Mouse (Mus musculus) thymus, postnatal 25 days (tissue): Measurements from ENCODE around the gene Smtnl1.

ENCODE experiments used
- DNase-seq: peaks from one replicate; pipeline ENCODE4 v3.0.0; 2022

Smtnl1 gene

GRCm38 (mm10) chr2:84790418-84790817, 32.0 kb downstream of the Smtnl1 start:
- no peak for DNase-seq

GRCm38 (mm10) chr2:84788316-84788715, 34.1 kb downstream of the Smtnl1 start:
- no peak for DNase-seq

GRCm38 (mm10) chr2:84783840-84784566, 38.4 kb downstream of the Smtnl1 start:
- no peak for DNase-seq

- no peak for DNase-seq
These were observed 39.1 kb downstream of the Smtnl1 start for GRCm38 (mm10) chr2:84783315-84783714.

- peak; percentile 55 for DNase-seq
These were observed 43.2 kb downstream of the Smtnl1 start for GRCm38 (mm10) chr2:84779210-84779609.

GRCm38 (mm10) chr2:84777706-84778105, 44.7 kb downstream of the Smtnl1 start:
- no peak for DNase-seq

- no peak for DNase-seq
These were observed 46.8 kb downstream of the Smtnl1 start for GRCm38 (mm10) chr2:84775665-84776064.

- DNase-seq, result no peak
These were observed 47.2 kb downstream of the Smtnl1 start, which contains the start of gene Serping1 for GRCm38 (mm10) chr2:84775241-84775640. Gene Serping1 (minus strand): TSS chr2:84775444.

- DNase-seq, result no peak
These were observed 47.7 kb downstream of the Smtnl1 start for GRCm38 (mm10) chr2:84774751-84775150.

GRCm38 (mm10) chr2:84773195-84773594, 49.3 kb downstream of the Smtnl1 start:
- DNase-seq, result no peak

- no peak for DNase-seq
These were observed 50.0 kb downstream of the Smtnl1 start for GRCm38 (mm10) chr2:84772454-84772853.

GRCm38 (mm10) chr2:84770501-84770900, 52.0 kb downstream of the Smtnl1 start:
- no peak for DNase-seq

- DNase-seq, result no peak
These were observed 59.6 kb downstream of the Smtnl1 start for GRCm38 (mm10) chr2:84762818-84763217.

GRCm38 (mm10) chr2:84762295-84762694, 60.2 kb downstream of the Smtnl1 start:
- no peak for DNase-seq

GRCm38 (mm10) chr2:84761840-84762239, 60.6 kb downstream of the Smtnl1 start:
- DNase-seq, result no peak

- DNase-seq, result no peak
These were observed 61.1 kb downstream of the Smtnl1 start for GRCm38 (mm10) chr2:84761309-84761708.
